Mouse (Mus musculus): ENCODE measurements around the gene Agap1. TPM values are rescaled to one million over a fixed set of nuclear protein-coding genes. Genes with fewer than 3 reads are reported as not detected.

The Agap1 gene
- polyA plus RNA-seq, 1 experiment from 2014 or later: 21.3 TPM

- peaks cover 99% of the 10 kb centered on the region for H3K27me3 ChIP-seq (ENCODE audit: insufficient read depth, low read length)
- no peak for TF ChIP-seq CTCF (IDR thresholded peaks at IDR 0.05; ENCODE audit: low read depth)
- H3K9me3 ChIP-seq (ENCODE audit: low read depth, low read length): no peaks in the 10 kb centered on the region
- peak overlapping the region; percentile 34; the same call in 1 of the 2 replicates for H3K4me2 ChIP-seq
- H3K9ac ChIP-seq: no peak overlapping the region
- DNase-seq (no peak), ATAC-seq (ENCODE audit: insufficient read depth) (no peak)
- no peak overlapping the region for H3K27ac ChIP-seq (ENCODE audit: low read depth)
- H3K4me3 ChIP-seq (ENCODE audit: low read depth, low read length): peak overlapping the region; percentile 9; the same call in 1 of the 2 replicates
- 0% methylated on average over 6 of the region's 6 CpGs for WGBS
- no peaks in the 10 kb centered on the region for H3K36me3 ChIP-seq (ENCODE audit: insufficient read depth)
- peaks cover 5% of the 10 kb centered on the region; the same call in 1 of the 2 replicates for H3K4me1 ChIP-seq (ENCODE audit: insufficient read depth)
These were observed 474.6 kb downstream of the Agap1 start for GRCm38 (mm10) chr1:89929181-89929580.

GRCm38 (mm10) chr1:89929721-89930505, 475.3 kb downstream of the Agap1 start:
- no peak for TF ChIP-seq CTCF (IDR thresholded peaks at IDR 0.05; ENCODE audit: low read depth)
- under 1% methylated on average over 51 of the region's 55 CpGs for WGBS
- peak; percentile 64 for DNase-seq
- peak; percentile 13; the same call in 1 of the 2 replicates for ATAC-seq (ENCODE audit: insufficient read depth)
- Histone ChIP-seq H3K27ac (ENCODE audit: low read depth) (no peak overlapping the region), H3K9ac (no peak overlapping the region), H3K4me1 (ENCODE audit: insufficient read depth) (peaks cover 5% of the 10 kb centered on the region; the same call in 1 of the 2 replicates), H3K27me3 (ENCODE audit: insufficient read depth, low read length) (peaks cover 99% of the 10 kb centered on the region), H3K36me3 (ENCODE audit: insufficient read depth) (no peaks in the 10 kb centered on the region), H3K4me3 (ENCODE audit: low read depth, low read length) (peak overlapping the region; percentile 43), H3K4me2 (peak overlapping the region; percentile 78), H3K9me3 (ENCODE audit: low read depth, low read length) (no peaks in the 10 kb centered on the region)

GRCm38 (mm10) chr1:89930551-89930950, 475.9 kb downstream of the Agap1 start:
- peak; percentile 15; the same call in 1 of the 2 replicates for ATAC-seq (ENCODE audit: insufficient read depth)

GRCm38 (mm10) chr1:89931120-89931519, 476.5 kb downstream of the Agap1 start, which contains the start of gene Gbx2:
Gene Gbx2, minus strand, starts transcription at chr1:89931179.
- Histone ChIP-seq H3K9me3 (ENCODE audit: low read depth, low read length) (no peaks in the 10 kb centered on the region), H3K4me3 (ENCODE audit: low read depth, low read length) (peak within 1 kb of the TSS; percentile 43), H3K36me3 (ENCODE audit: insufficient read depth) (no peaks in the 10 kb centered on the region), H3K9ac (no peak within 1 kb of the TSS), H3K27me3 (ENCODE audit: insufficient read depth, low read length) (peaks cover 100% of the 10 kb centered on the region), H3K4me2 (peak within 1 kb of the TSS; percentile 78), H3K4me1 (ENCODE audit: insufficient read depth) (peaks cover 5% of the 10 kb centered on the region; the same call in 1 of the 2 replicates), H3K27ac (ENCODE audit: low read depth) (no peak within 1 kb of the TSS)
- DNase-seq: peak; percentile 89
- under 1% methylated on average over 33 of the region's 33 CpGs for WGBS
- peak; percentile 77; the same call in 1 of the 2 replicates for ATAC-seq (ENCODE audit: insufficient read depth)
- TF ChIP-seq CTCF (IDR thresholded peaks at IDR 0.05; ENCODE audit: low read depth): no peak

More at GRCm38 (mm10) chr1:89930551-89930950, 475.9 kb downstream of the Agap1 start:
- H3K36me3 ChIP-seq (ENCODE audit: insufficient read depth): no peaks in the 10 kb centered on the region
- peaks cover 99% of the 10 kb centered on the region for H3K27me3 ChIP-seq (ENCODE audit: insufficient read depth, low read length)
- under 1% methylated on average over 41 of the region's 45 CpGs for WGBS
- peaks cover 5% of the 10 kb centered on the region; the same call in 1 of the 2 replicates for H3K4me1 ChIP-seq (ENCODE audit: insufficient read depth)
- no peaks in the 10 kb centered on the region for H3K9me3 ChIP-seq (ENCODE audit: low read depth, low read length)
- H3K27ac ChIP-seq (ENCODE audit: low read depth): no peak overlapping the region
- H3K4me2 ChIP-seq: peak overlapping the region; percentile 78
- H3K4me3 ChIP-seq (ENCODE audit: low read depth, low read length): peak overlapping the region; percentile 43
- TF ChIP-seq CTCF (IDR thresholded peaks at IDR 0.05; ENCODE audit: low read depth): no peak
- no peak for DNase-seq
- H3K9ac ChIP-seq: no peak overlapping the region

- WGBS: 3% methylated on average over 19 of the region's 19 CpGs
- H3K4me2 ChIP-seq: no peak overlapping the region
- peaks cover 100% of the 10 kb centered on the region for H3K27me3 ChIP-seq (ENCODE audit: insufficient read depth, low read length)
- DNase-seq (no peak), ATAC-seq (ENCODE audit: insufficient read depth) (no peak)
- H3K9me3 ChIP-seq (ENCODE audit: low read depth, low read length): no peaks in the 10 kb centered on the region
- TF ChIP-seq CTCF (IDR thresholded peaks at IDR 0.05; ENCODE audit: low read depth): no peak
- no peaks in the 10 kb centered on the region for H3K36me3 ChIP-seq (ENCODE audit: insufficient read depth)
- no peak overlapping the region for H3K4me3 ChIP-seq (ENCODE audit: low read depth, low read length)
- peaks cover 5% of the 10 kb centered on the region; the same call in 1 of the 2 replicates for H3K4me1 ChIP-seq (ENCODE audit: insufficient read depth)
- H3K9ac ChIP-seq: no peak overlapping the region
- no peak overlapping the region for H3K27ac ChIP-seq (ENCODE audit: low read depth)
These were observed 477.4 kb downstream of the Agap1 start for GRCm38 (mm10) chr1:89932021-89932423.

- Histone ChIP-seq H3K36me3 (ENCODE audit: insufficient read depth) (no peaks in the 10 kb centered on the region), H3K9ac (no peak overlapping the region), H3K4me2 (no peak overlapping the region), H3K27me3 (ENCODE audit: insufficient read depth, low read length) (peaks cover 100% of the 10 kb centered on the region), H3K9me3 (ENCODE audit: low read depth, low read length) (no peaks in the 10 kb centered on the region), H3K27ac (ENCODE audit: low read depth) (no peak overlapping the region), H3K4me3 (ENCODE audit: low read depth, low read length) (no peak overlapping the region), H3K4me1 (ENCODE audit: insufficient read depth) (peaks cover 5% of the 10 kb centered on the region; the same call in 1 of the 2 replicates)
- no peak for ATAC-seq (ENCODE audit: insufficient read depth)
- TF ChIP-seq CTCF (IDR thresholded peaks at IDR 0.05; ENCODE audit: low read depth): no peak
- WGBS: 2% methylated on average over 16 of the region's 16 CpGs
- DNase-seq: no peak
These were observed 478.0 kb downstream of the Agap1 start for GRCm38 (mm10) chr1:89932616-89933015.

- no peaks in the 10 kb centered on the region for H3K9me3 ChIP-seq (ENCODE audit: low read depth, low read length)
- H3K9ac ChIP-seq: no peak overlapping the region
- no peak overlapping the region for H3K27ac ChIP-seq (ENCODE audit: low read depth)
- H3K36me3 ChIP-seq (ENCODE audit: insufficient read depth): no peaks in the 10 kb centered on the region
- H3K4me1 ChIP-seq (ENCODE audit: insufficient read depth): peaks cover 5% of the 10 kb centered on the region; the same call in 1 of the 2 replicates
- no peak for TF ChIP-seq CTCF (IDR thresholded peaks at IDR 0.05; ENCODE audit: low read depth)
- ATAC-seq (ENCODE audit: insufficient read depth) (no peak), DNase-seq (no peak)
- no peak overlapping the region for H3K4me3 ChIP-seq (ENCODE audit: low read depth, low read length)
- no peak overlapping the region for H3K4me2 ChIP-seq
- WGBS: 14% methylated on average over 6 of the region's 6 CpGs
- peaks cover 100% of the 10 kb centered on the region for H3K27me3 ChIP-seq (ENCODE audit: insufficient read depth, low read length)
These were observed 478.4 kb downstream of the Agap1 start for GRCm38 (mm10) chr1:89933028-89933427.

All from lung, embryonic 14.5 days (tissue).